7 mouse cellular contexts compared by ENCODE assay signal in genomic region chr7:64751465-64751864, GRCm38 (mm10).
DNase-seq lines count a peak whose midpoint lies in the region; ATAC-seq lines count a peak whose summit lies in the region.

No protein-coding gene starts in this region.

- 24% methylated on average over 5 of the region's 5 CpGs for WGBS in forebrain, embryonic 13.5 days
- 30% methylated on average over 5 of the region's 5 CpGs for WGBS in hindbrain, embryonic 15.5 days

- peaks cover 47% of the 10 kb centered on the region for H3K36me3 ChIP-seq in forebrain, embryonic 13.5 days (ENCODE audit: poor library complexity, severe bottlenecking)
- H3K36me3 ChIP-seq in hindbrain, embryonic 15.5 days: peaks cover 9% of the 10 kb centered on the region

- H3K27me3 ChIP-seq in forebrain, embryonic 13.5 days: no peaks in the 10 kb centered on the region
- no peaks in the 10 kb centered on the region for H3K27me3 ChIP-seq in hindbrain, embryonic 15.5 days

- peak; percentile 72 for DNase-seq in R1 (ENCODE audit: low read depth, low spot score)
- peak; percentile 61 to 62 for DNase-seq in layer of hippocampus, postnatal 36 days
- DNase-seq in right cerebral cortex, postnatal 36 days (ENCODE audit: low spot score in 2 of 2): peak; percentile 69 to 73

- H3K9me3 ChIP-seq in forebrain, embryonic 13.5 days (replicated peaks): no peaks in the 10 kb centered on the region
- H3K9me3 ChIP-seq in hindbrain, embryonic 15.5 days: no peaks in the 10 kb centered on the region

- no peak overlapping the region for H3K4me2 ChIP-seq in forebrain, embryonic 13.5 days
- no peak overlapping the region for H3K4me2 ChIP-seq in hindbrain, embryonic 15.5 days

- peak; percentile 67 for ATAC-seq in cerebellum, adult (ENCODE audit: insufficient number of reproducible peaks, low FRiP score, low TSS enrichment)
- peak; percentile 79 for ATAC-seq in forebrain, embryonic 13.5 days
- peak; percentile 82 for ATAC-seq in hindbrain, embryonic 15.5 days (ENCODE audit: low FRiP score, low read depth)
- peak; percentile 67 for ATAC-seq in megakaryocyte-erythroid progenitor cell, adult 5-6 weeks (replicated peaks; ENCODE audit: low FRiP score, low TSS enrichment, poor library complexity, severe bottlenecking)

- H3K4me1 ChIP-seq in forebrain, embryonic 13.5 days: no peaks in the 10 kb centered on the region
- no peaks in the 10 kb centered on the region for H3K4me1 ChIP-seq in hindbrain, embryonic 15.5 days (replicated peaks)

- no peak overlapping the region for H3K4me3 ChIP-seq in forebrain, embryonic 13.5 days
- H3K4me3 ChIP-seq in hindbrain, embryonic 15.5 days: no peak overlapping the region

- no peak overlapping the region for H3K9ac ChIP-seq in forebrain, embryonic 13.5 days
- H3K9ac ChIP-seq in hindbrain, embryonic 15.5 days: no peak overlapping the region

- H3K27ac ChIP-seq in forebrain, embryonic 13.5 days: no peak overlapping the region
- no peak overlapping the region for H3K27ac ChIP-seq in hindbrain, embryonic 15.5 days (replicated peaks)
